Mouse (Mus musculus) liver, postnatal 0 days (tissue): ENCODE measurements around the gene Ghrhr. TPM values are rescaled to one million over a fixed set of nuclear protein-coding genes. Genes with fewer than 3 reads are reported as not detected.
A peak's percentile ranks its signal among the peaks of the same experiment; 100 is the strongest.

ENCODE experiments used
- ATAC-seq: fragments of 200-750 bp; cut with Nextera tagmentation; 2 replicates; pipeline ENCODE4 v1.8.0; 2017; ENCODE audit warnings: mild to moderate bottlenecking, moderate library complexity
- DNase-seq: peaks from one replicate; pipeline ENCODE4 v3.0.0-alpha.2; 2016
- H3K27ac ChIP-seq: fragments of 300-500 bp; sonication (generic); 2 replicates; pipeline ENCODE4 v1.5.1; 2014; ENCODE audit warnings: antibody characterized with exemption, moderate library complexity, mild to moderate bottlenecking, low read depth
- H3K27me3 ChIP-seq: fragments of 300-500 bp; sonication (generic); 2 replicates; pipeline ENCODE4 v1.6.1; 2014; ENCODE audit warnings: low read length, control low read depth, mixed read lengths; ENCODE audit not compliant: insufficient read depth
- H3K36me3 ChIP-seq: fragments of 300-500 bp; sonication (generic); replicated peaks from 2 replicates; pipeline ENCODE4 v1.6.1; 2014; ENCODE audit warnings: mild to moderate bottlenecking, control low read depth, low read length, moderate library complexity, mixed read lengths; ENCODE audit not compliant: insufficient read depth
- H3K4me1 ChIP-seq: fragments of 300-500 bp; sonication (generic); 2 replicates; pipeline ENCODE4 v1.6.1; 2014; ENCODE audit warnings: antibody characterized with exemption, mild to moderate bottlenecking, control low read depth; ENCODE audit not compliant: insufficient read depth
- H3K4me2 ChIP-seq: fragments of 300-500 bp; sonication (generic); 2 replicates; pipeline ENCODE4 v1.6.1; 2014; ENCODE audit warnings: low read depth, mild to moderate bottlenecking, low read length, moderate library complexity, mixed read lengths
- H3K4me3 ChIP-seq: fragments of 300-500 bp; sonication (generic); 2 replicates; pipeline ENCODE4 v1.5.1; 2014; ENCODE audit warnings: low read depth, low read length
- H3K9ac ChIP-seq: fragments of 300-500 bp; sonication (generic); replicated peaks from 2 replicates; pipeline ENCODE4 v1.6.1; 2014; ENCODE audit warnings: mild to moderate bottlenecking, moderate library complexity
- H3K9me3 ChIP-seq: fragments of 300-500 bp; sonication (generic); 2 replicates; pipeline ENCODE4 v1.6.1; 2016; ENCODE audit warnings: mild to moderate bottlenecking, control low read depth, low read length, mixed read lengths
- CTCF ChIP-seq: sonication (generic); IDR thresholded peaks from 2 replicates; pipeline ENCODE4 v1.5.1; 2016; ENCODE audit warnings: antibody characterized with exemption, low read depth
- EP300 ChIP-seq: IDR thresholded peaks from 2 replicates; pipeline ENCODE4 v1.6.1; 2016; ENCODE audit warnings: antibody characterized with exemption, low read depth, mild to moderate bottlenecking
- WGBS: fragments of 180-500 bp; shearing (Covaris S2); extraction: QIAGEN DNeasy Blood & Tissue Kit; methylation state at CpG from one replicate; pipeline ENCODE4 v1.1.7; 2014; ENCODE audit not compliant: insufficient replicate concordance; 5-methylcytosine and 5-hydroxymethylcytosine counted together
- polyA plus RNA-seq: library from polyadenylated mRNA; unstranded; fragments of >200 nt; fragmentation: Nextera tagmentation; extraction: Ambion mirVana; gene quantifications from 2 replicates; pipeline ENCODE4 v1.2.1, GENCODE M21; 2015

The Ghrhr gene
- polyA plus RNA-seq, 1 experiment from 2014 or later: 0.09 TPM

DNA sequence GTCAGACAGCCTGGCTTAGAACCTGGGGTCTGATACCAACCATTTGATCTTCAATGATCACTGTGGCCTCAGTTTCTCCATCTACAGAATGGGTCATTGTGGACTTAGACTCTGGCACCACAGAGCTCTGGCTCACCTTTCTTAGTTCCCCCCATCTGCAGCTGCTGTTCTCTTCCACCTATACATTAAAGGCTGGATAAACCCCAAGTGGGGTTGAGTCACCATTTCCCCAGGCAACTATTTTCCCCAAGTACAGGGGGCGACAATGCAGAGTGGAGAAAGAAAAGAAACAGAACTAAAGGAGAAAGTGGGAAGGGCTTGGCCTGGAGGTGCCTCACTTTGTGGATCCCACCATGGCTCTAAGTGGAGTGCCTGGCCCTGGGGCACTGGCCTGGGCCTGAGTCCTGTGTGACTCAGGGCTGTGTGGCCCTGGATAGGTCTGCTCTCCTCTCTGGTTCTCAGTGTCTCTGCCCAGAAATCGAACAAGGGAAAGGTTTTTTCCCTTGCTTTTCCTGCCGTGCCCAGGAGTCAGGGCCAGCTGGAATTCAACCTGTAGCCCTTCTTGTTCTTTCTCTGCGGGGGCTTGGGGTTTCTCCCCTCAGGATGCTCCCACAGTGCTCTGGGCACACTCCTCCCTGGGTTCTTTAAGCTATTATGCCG, 19.0 kb upstream of the Ghrhr start:
- no peaks in the 10 kb centered on the region for H3K9me3 ChIP-seq
- no peak overlapping the region; the same call in 1 of the 2 replicates for H3K9ac ChIP-seq
- H3K4me1 ChIP-seq: peaks cover 39% of the 10 kb centered on the region
- 70% methylated on average over 5 of the region's 5 CpGs for WGBS
- peak; percentile 12 for DNase-seq
- no peak overlapping the region for H3K4me3 ChIP-seq
- ATAC-seq: no peak
- TF ChIP-seq EP300 (no peak), CTCF (0 out of 2 replicates have a peak, but pooled peaks have one; percentile 2)
- H3K27ac ChIP-seq: peak overlapping the region; percentile 78
- no peaks in the 10 kb centered on the region for H3K36me3 ChIP-seq
- no peaks in the 10 kb centered on the region for H3K27me3 ChIP-seq
- no peak overlapping the region for H3K4me2 ChIP-seq

- H3K9ac ChIP-seq: no peak overlapping the region; the same call in 1 of the 2 replicates
- no peaks in the 10 kb centered on the region for H3K36me3 ChIP-seq
- ATAC-seq (no peak), DNase-seq (peak; percentile 54)
- peaks cover 39% of the 10 kb centered on the region for H3K4me1 ChIP-seq
- peak overlapping the region; percentile 78 for H3K27ac ChIP-seq
- TF ChIP-seq EP300 (no peak), CTCF (no peak)
- H3K4me2 ChIP-seq: no peak overlapping the region
- WGBS: 51% methylated on average over 6 of the region's 6 CpGs
- H3K9me3 ChIP-seq: no peaks in the 10 kb centered on the region
- no peak overlapping the region for H3K4me3 ChIP-seq
- H3K27me3 ChIP-seq: no peaks in the 10 kb centered on the region
These were observed 18.5 kb upstream of the Ghrhr start for GRCm38 (mm10) chr6:55357636-55358031.

GRCm38 (mm10) chr6:55358731-55359143, 17.4 kb upstream of the Ghrhr start:
- DNase-seq (peak; percentile 50), ATAC-seq (peak; percentile 99)
- WGBS: 22% methylated on average over 2 of the region's 2 CpGs
- Histone ChIP-seq H3K4me3 (no peak overlapping the region), H3K36me3 (no peaks in the 10 kb centered on the region), H3K9ac (peak overlapping the region; percentile 28; the same call in 1 of the 2 replicates), H3K9me3 (no peaks in the 10 kb centered on the region), H3K27ac (peak overlapping the region; percentile 78), H3K4me1 (peaks cover 39% of the 10 kb centered on the region), H3K4me2 (peak overlapping the region; percentile 35), H3K27me3 (no peaks in the 10 kb centered on the region)
- TF ChIP-seq CTCF (peak; percentile 91), EP300 (peak; percentile 100)

DNA sequence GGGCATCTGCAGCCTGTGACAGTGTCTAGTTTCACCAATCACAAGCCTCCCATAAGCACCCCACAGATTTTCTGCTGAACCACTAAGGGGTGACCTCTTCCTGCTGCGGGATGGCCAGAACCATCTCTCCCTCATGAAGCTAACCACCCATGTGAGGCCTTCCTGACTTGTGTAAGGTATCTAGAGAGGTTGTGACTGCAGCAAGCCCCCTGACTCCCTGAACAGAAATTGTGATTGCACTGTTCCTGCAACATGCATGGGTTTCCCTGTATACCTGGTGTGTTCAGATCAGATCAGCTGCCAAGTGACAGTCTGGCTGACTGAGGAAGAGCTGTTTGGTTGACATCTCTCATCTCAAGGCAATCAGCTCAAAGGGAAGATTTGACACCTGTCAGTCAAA, 13.4 kb upstream of the Ghrhr start:
- no peak for ATAC-seq
- 70% methylated on average over 1 of the region's 1 CpGs for WGBS
- no peak for TF ChIP-seq EP300
- no peak for TF ChIP-seq CTCF
- H3K27me3 ChIP-seq: no peaks in the 10 kb centered on the region
- no peaks in the 10 kb centered on the region for H3K9me3 ChIP-seq
- no peak overlapping the region for H3K4me3 ChIP-seq
- DNase-seq: peak; percentile 10
- no peaks in the 10 kb centered on the region for H3K36me3 ChIP-seq
- no peak overlapping the region for H3K4me2 ChIP-seq
- no peak overlapping the region for H3K9ac ChIP-seq
- H3K4me1 ChIP-seq: peaks cover 22% of the 10 kb centered on the region
- H3K27ac ChIP-seq: no peak overlapping the region

DNA sequence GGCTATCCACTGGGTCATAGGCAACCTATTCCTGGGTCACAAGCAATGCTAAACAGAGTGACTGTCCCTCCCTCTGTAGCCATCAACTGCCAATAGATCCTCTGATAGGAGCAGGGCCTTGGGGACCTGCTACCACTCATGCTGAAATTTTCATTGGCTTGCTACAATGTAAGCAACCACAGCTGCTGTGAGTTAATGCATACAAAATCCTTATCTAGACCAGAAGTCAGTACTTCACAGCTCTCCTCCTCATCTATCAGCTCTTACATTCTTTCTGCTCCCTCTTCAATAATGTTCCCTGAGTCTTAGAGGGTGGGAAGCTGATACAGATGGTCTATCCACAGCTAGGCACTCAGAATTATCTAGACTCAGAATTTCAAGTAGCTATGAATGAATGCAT, 9.0 kb upstream of the Ghrhr start:
- no peaks in the 10 kb centered on the region for H3K36me3 ChIP-seq
- H3K4me3 ChIP-seq: no peak overlapping the region
- no peak for TF ChIP-seq CTCF
- peak; percentile 86 for TF ChIP-seq EP300
- H3K9ac ChIP-seq: no peak overlapping the region
- DNase-seq (peak; percentile 12), ATAC-seq (peak; percentile 82)
- no peak overlapping the region for H3K4me2 ChIP-seq
- H3K27me3 ChIP-seq: no peaks in the 10 kb centered on the region
- H3K27ac ChIP-seq: peak overlapping the region; percentile 60; the same call in 1 of the 2 replicates
- 0 out of 2 replicates have a peak, but pooled peaks cover 4% of the 10 kb centered on the region for H3K9me3 ChIP-seq
- H3K4me1 ChIP-seq: peaks cover 3% of the 10 kb centered on the region; the same call in 1 of the 2 replicates

DNA sequence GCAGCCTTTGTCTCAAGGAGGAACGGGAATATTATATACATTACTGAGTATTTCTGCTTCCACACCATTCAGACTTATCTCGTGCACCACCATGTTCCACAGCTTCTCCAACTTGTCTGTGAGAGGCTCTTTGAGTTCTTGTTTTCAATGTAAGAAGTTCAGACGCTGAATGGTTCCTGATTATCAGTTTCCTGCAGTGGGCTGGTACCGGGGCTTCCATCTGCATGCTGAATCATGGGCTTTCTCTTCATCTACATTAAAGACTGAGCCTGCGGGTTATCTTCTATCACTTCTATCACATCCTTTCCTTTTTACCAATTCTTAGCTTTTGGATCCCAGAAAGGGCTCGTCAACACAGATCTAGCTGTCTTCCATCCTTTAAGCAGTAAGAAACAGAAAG, 5.3 kb upstream of the Ghrhr start:
- H3K36me3 ChIP-seq: no peaks in the 10 kb centered on the region
- TF ChIP-seq CTCF (no peak), EP300 (peak; percentile 90)
- peaks cover 3% of the 10 kb centered on the region; the same call in 1 of the 2 replicates for H3K4me1 ChIP-seq
- no peak overlapping the region for H3K4me3 ChIP-seq
- H3K9me3 ChIP-seq: 0 out of 2 replicates have a peak, but pooled peaks cover 4% of the 10 kb centered on the region
- no peaks in the 10 kb centered on the region for H3K27me3 ChIP-seq
- peak overlapping the region; percentile 53 for H3K27ac ChIP-seq
- WGBS: 29% methylated on average over 6 of the region's 6 CpGs
- peak overlapping the region; percentile 13 for H3K4me2 ChIP-seq
- H3K9ac ChIP-seq: no peak overlapping the region
- ATAC-seq: peak; percentile 70
- no peak for DNase-seq
